Mouse (Mus musculus): ENCODE measurements around the gene Nhlrc1.

DNA sequence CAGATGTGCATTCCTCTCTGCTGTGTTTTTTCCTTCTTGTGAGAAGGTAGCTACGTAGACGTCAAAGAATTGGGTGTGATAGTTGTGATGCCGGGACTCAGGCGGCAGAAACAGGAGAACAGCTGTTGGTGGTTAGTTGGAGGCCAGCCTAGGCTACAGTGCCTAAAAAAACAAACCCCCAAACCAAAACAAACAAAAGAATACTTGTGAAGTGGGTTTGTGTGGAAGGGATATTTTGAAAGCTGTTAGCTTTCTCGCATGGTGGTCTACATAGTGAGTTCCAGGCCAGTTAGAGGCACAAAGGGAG, 498 bp upstream of the Nhlrc1 start:
- TF ChIP-seq CTCF (IDR thresholded peaks at IDR 0.05; ENCODE audit: extremely low read depth, insufficient read depth, low read length) (no peak), POLR2A (IDR thresholded peaks at IDR 0.05; ENCODE audit: extremely low read depth, insufficient read depth, low read length) (no peak)
